Mouse (Mus musculus) thymus, adult 2 months (tissue): ENCODE data around the gene Olfr981.

ENCODE experiments used
- CTCF ChIP-seq: fragments of 200-500 bp; IDR thresholded peaks from 2 replicates; pipeline ENCODE4 v1.5.1; 2012; ENCODE audit warnings: mild to moderate bottlenecking, control low read depth, low read length, moderate library complexity, borderline replicate concordance; ENCODE audit not compliant: control insufficient read depth, poor library complexity, insufficient read depth; ENCODE audit errors: extremely low read depth
- POLR2A ChIP-seq: fragments of 200-500 bp; IDR thresholded peaks from 2 replicates; pipeline ENCODE4 v1.6.1; 2012; ENCODE audit warnings: mild to moderate bottlenecking, low read length, control low read depth, moderate library complexity; ENCODE audit not compliant: control insufficient read depth, poor library complexity, insufficient read depth; ENCODE audit errors: extremely low read depth

GRCm38 (mm10) chr9:40009482-40009881, 11.8 kb upstream of the Olfr981 start, which contains the start of gene Olfr980:
- TF ChIP-seq POLR2A (no peak), CTCF (no peak)
